14 mouse cellular contexts compared by ENCODE assay signal in genomic region chr1:187889096-187889495, GRCm38 (mm10).
"Had no signal": no experiment of that assay in that cellular context is flagged by ENCODE, and none has a peak within 500 bp of the region (broad histone marks: within the 10 kb centered on the region; RNA-seq: fewer than 3 reads in every experiment).

No protein-coding gene starts in this region.

- H3K4me3 ChIP-seq: hindbrain, embryonic 15.5 days; layer of hippocampus, adult 2 months; limb, embryonic 10.5 days; lung, embryonic 15.5 days; myocyte; neural tube, embryonic 15.5 days had no signal

- H3K36me3 ChIP-seq: hindbrain, embryonic 15.5 days; limb, embryonic 10.5 days; lung, embryonic 15.5 days; neural tube, embryonic 15.5 days had no signal

- H3K4me2 ChIP-seq: hindbrain, embryonic 15.5 days; lung, embryonic 15.5 days; neural tube, embryonic 15.5 days had no signal

- H3K9ac ChIP-seq: hindbrain, embryonic 15.5 days; lung, embryonic 15.5 days; neural tube, embryonic 15.5 days had no signal

- DNase-seq: kidney, adult 18-20 months; kidney, postnatal 10 days; kidney, postnatal 4 days; lung, postnatal 14 days; midbrain, embryonic 14.5 days; thymus, postnatal 14 days had no signal

- H3K27ac ChIP-seq: hindbrain, embryonic 15.5 days; layer of hippocampus, adult 2 months; limb, embryonic 10.5 days; lung, embryonic 15.5 days; macrophage; neural tube, embryonic 15.5 days; stomach, postnatal 0 days had no signal

- H3K4me1 ChIP-seq: hindbrain, embryonic 15.5 days; limb, embryonic 10.5 days; lung, embryonic 15.5 days; neural tube, embryonic 15.5 days had no signal

- H3K27me3 ChIP-seq: hindbrain, embryonic 15.5 days; lung, embryonic 15.5 days; neural tube, embryonic 15.5 days had no signal

- H3K9me3 ChIP-seq: hindbrain, embryonic 15.5 days; limb, embryonic 10.5 days; lung, embryonic 15.5 days; neural tube, embryonic 15.5 days had no signal
